Mouse (Mus musculus): ENCODE measurements at regions not wholly inside any gene's neighbourhood (a gene's known extent, or its start where the extent isn't known, plus 50 kb on each side); places are given as distances from the start of the nearest gene placed in this dataset.

DNA sequence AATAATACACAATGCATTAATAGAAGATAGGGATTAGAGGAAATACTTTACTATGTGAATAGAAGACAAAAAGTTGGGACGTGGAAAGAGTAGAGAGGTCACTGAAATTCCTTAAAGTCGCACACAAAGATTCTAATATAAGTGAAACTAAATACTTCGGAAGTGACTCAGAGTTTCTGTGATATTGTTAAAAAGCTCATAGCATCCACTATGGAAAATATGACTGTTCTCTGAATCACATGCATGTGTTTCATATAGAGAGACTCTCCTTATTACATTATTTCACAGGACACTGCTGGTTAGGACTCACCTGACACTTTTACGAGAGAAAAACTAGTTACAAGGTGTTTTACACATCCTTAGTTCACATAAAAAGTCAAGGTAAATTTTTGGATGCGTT lies 446.1 kb upstream of the Adamts5 start:
- TF ChIP-seq EP300 (IDR thresholded peaks at IDR 0.05; ENCODE audit: insufficient read depth, low read depth, low read length) (no peak), CTCF (IDR thresholded peaks at IDR 0.05) (no peak), POLR2A (IDR thresholded peaks at IDR 0.05; ENCODE audit: insufficient read depth, low read depth, low read length) (no peak)

Data from heart, adult 2 months (tissue).